Mouse (Mus musculus): Measurements from ENCODE around the gene Nppb. TPM values are rescaled to one million over a fixed set of nuclear protein-coding genes. Genes with fewer than 3 reads are reported as not detected.

The Nppb gene
- polyA plus RNA-seq, 1 experiment from 2014 or later, result 1.0 TPM

- Histone ChIP-seq H3K4me1 (ENCODE audit: control insufficient read depth, insufficient read depth, low read length) (no peaks in the 10 kb centered on the region), H3K4me2 (ENCODE audit: low read depth, low read length) (no peak overlapping the region), H3K9me3 (replicated peaks; ENCODE audit: control insufficient read depth, low read length) (no peaks in the 10 kb centered on the region), H3K9ac (replicated peaks; ENCODE audit: low read length) (no peak overlapping the region), H3K27ac (replicated peaks; ENCODE audit: low read depth, low read length) (no peak overlapping the region), H3K36me3 (replicated peaks; ENCODE audit: control insufficient read depth, insufficient read depth, low read depth, low read length) (no peaks in the 10 kb centered on the region), H3K27me3 (ENCODE audit: control insufficient read depth, insufficient read depth, low read length) (no peaks in the 10 kb centered on the region), H3K4me3 (ENCODE audit: low read depth, low read length) (no peak overlapping the region)
- DNase-seq (ENCODE audit: low spot score), result no peak
- 49% methylated on average over 6 of the region's 6 CpGs for WGBS
- no peak for ATAC-seq (replicated peaks; ENCODE audit: insufficient number of reproducible peaks, low FRiP score, low TSS enrichment, low read depth)
Observed at GRCm38 (mm10) chr4:147962781-147963180, 22.8 kb upstream of the Nppb start.

GRCm38 (mm10) chr4:147963623-147964022, 22.0 kb upstream of the Nppb start:
- ATAC-seq (replicated peaks; ENCODE audit: insufficient number of reproducible peaks, low FRiP score, low TSS enrichment, low read depth) (no peak), DNase-seq (ENCODE audit: low spot score) (no peak)
- Histone ChIP-seq H3K27me3 (ENCODE audit: control insufficient read depth, insufficient read depth, low read length) (no peaks in the 10 kb centered on the region), H3K27ac (replicated peaks; ENCODE audit: low read depth, low read length) (no peak overlapping the region), H3K36me3 (replicated peaks; ENCODE audit: control insufficient read depth, insufficient read depth, low read depth, low read length) (no peaks in the 10 kb centered on the region), H3K4me2 (ENCODE audit: low read depth, low read length) (no peak overlapping the region), H3K9ac (replicated peaks; ENCODE audit: low read length) (no peak overlapping the region), H3K4me3 (ENCODE audit: low read depth, low read length) (no peak overlapping the region), H3K9me3 (replicated peaks; ENCODE audit: control insufficient read depth, low read length) (no peaks in the 10 kb centered on the region), H3K4me1 (ENCODE audit: control insufficient read depth, insufficient read depth, low read length) (no peaks in the 10 kb centered on the region)
- WGBS, result 86% methylated on average over 15 of the region's 15 CpGs

GRCm38 (mm10) chr4:147965712-147966111, 19.9 kb upstream of the Nppb start:
- 83% methylated on average over 7 of the region's 7 CpGs for WGBS
- Histone ChIP-seq H3K27me3 (ENCODE audit: control insufficient read depth, insufficient read depth, low read length) (no peaks in the 10 kb centered on the region), H3K4me2 (ENCODE audit: low read depth, low read length) (no peak overlapping the region), H3K9ac (replicated peaks; ENCODE audit: low read length) (no peak overlapping the region), H3K4me1 (ENCODE audit: control insufficient read depth, insufficient read depth, low read length) (no peaks in the 10 kb centered on the region), H3K4me3 (ENCODE audit: low read depth, low read length) (no peak overlapping the region), H3K27ac (replicated peaks; ENCODE audit: low read depth, low read length) (no peak overlapping the region), H3K9me3 (replicated peaks; ENCODE audit: control insufficient read depth, low read length) (no peaks in the 10 kb centered on the region), H3K36me3 (replicated peaks; ENCODE audit: control insufficient read depth, insufficient read depth, low read depth, low read length) (no peaks in the 10 kb centered on the region)
- ATAC-seq (replicated peaks; ENCODE audit: insufficient number of reproducible peaks, low FRiP score, low TSS enrichment, low read depth), result no peak
- no peak for DNase-seq (ENCODE audit: low spot score)

- 74% methylated on average over 2 of the region's 2 CpGs for WGBS
- no peak for DNase-seq (ENCODE audit: low spot score)
Observed at GRCm38 (mm10) chr4:147968816-147969215, 16.8 kb upstream of the Nppb start.

GRCm38 (mm10) chr4:147969337-147969736, 16.3 kb upstream of the Nppb start:
- H3K9ac ChIP-seq (replicated peaks; ENCODE audit: low read length), result no peak overlapping the region
- no peaks in the 10 kb centered on the region for H3K36me3 ChIP-seq (replicated peaks; ENCODE audit: control insufficient read depth, insufficient read depth, low read depth, low read length)
- H3K4me1 ChIP-seq (ENCODE audit: control insufficient read depth, insufficient read depth, low read length), result no peaks in the 10 kb centered on the region
- H3K4me2 ChIP-seq (ENCODE audit: low read depth, low read length), result no peak overlapping the region
- 51% methylated on average over 9 of the region's 9 CpGs for WGBS
- ATAC-seq (replicated peaks; ENCODE audit: insufficient number of reproducible peaks, low FRiP score, low TSS enrichment, low read depth), result no peak
- no peaks in the 10 kb centered on the region for H3K27me3 ChIP-seq (ENCODE audit: control insufficient read depth, insufficient read depth, low read length)
- DNase-seq (ENCODE audit: low spot score), result no peak
- no peaks in the 10 kb centered on the region for H3K9me3 ChIP-seq (replicated peaks; ENCODE audit: control insufficient read depth, low read length)
- no peak overlapping the region for H3K27ac ChIP-seq (replicated peaks; ENCODE audit: low read depth, low read length)
- H3K4me3 ChIP-seq (ENCODE audit: low read depth, low read length), result no peak overlapping the region

More at GRCm38 (mm10) chr4:147968816-147969215, 16.8 kb upstream of the Nppb start:
- no peaks in the 10 kb centered on the region for H3K9me3 ChIP-seq (replicated peaks; ENCODE audit: control insufficient read depth, low read length)
- no peaks in the 10 kb centered on the region for H3K27me3 ChIP-seq (ENCODE audit: control insufficient read depth, insufficient read depth, low read length)
- no peaks in the 10 kb centered on the region for H3K36me3 ChIP-seq (replicated peaks; ENCODE audit: control insufficient read depth, insufficient read depth, low read depth, low read length)
- no peak overlapping the region for H3K4me3 ChIP-seq (ENCODE audit: low read depth, low read length)
- no peak overlapping the region for H3K4me2 ChIP-seq (ENCODE audit: low read depth, low read length)
- no peak overlapping the region for H3K27ac ChIP-seq (replicated peaks; ENCODE audit: low read depth, low read length)
- H3K9ac ChIP-seq (replicated peaks; ENCODE audit: low read length), result no peak overlapping the region
- no peak for ATAC-seq (replicated peaks; ENCODE audit: insufficient number of reproducible peaks, low FRiP score, low TSS enrichment, low read depth)
- H3K4me1 ChIP-seq (ENCODE audit: control insufficient read depth, insufficient read depth, low read length), result no peaks in the 10 kb centered on the region

GRCm38 (mm10) chr4:147976237-147976636, 9.4 kb upstream of the Nppb start:
- Histone ChIP-seq H3K4me3 (ENCODE audit: low read depth, low read length) (no peak overlapping the region), H3K27ac (replicated peaks; ENCODE audit: low read depth, low read length) (no peak overlapping the region), H3K4me1 (ENCODE audit: control insufficient read depth, insufficient read depth, low read length) (no peaks in the 10 kb centered on the region), H3K27me3 (ENCODE audit: control insufficient read depth, insufficient read depth, low read length) (no peaks in the 10 kb centered on the region), H3K9me3 (replicated peaks; ENCODE audit: control insufficient read depth, low read length) (no peaks in the 10 kb centered on the region), H3K4me2 (ENCODE audit: low read depth, low read length) (no peak overlapping the region), H3K36me3 (replicated peaks; ENCODE audit: control insufficient read depth, insufficient read depth, low read depth, low read length) (no peaks in the 10 kb centered on the region), H3K9ac (replicated peaks; ENCODE audit: low read length) (no peak overlapping the region)
- no peak for DNase-seq (ENCODE audit: low spot score)
- WGBS, result 79% methylated on average over 3 of the region's 3 CpGs
- ATAC-seq (replicated peaks; ENCODE audit: insufficient number of reproducible peaks, low FRiP score, low TSS enrichment, low read depth), result no peak

GRCm38 (mm10) chr4:147977726-147978125, 7.9 kb upstream of the Nppb start:
- Histone ChIP-seq H3K4me2 (ENCODE audit: low read depth, low read length) (no peak overlapping the region), H3K27me3 (ENCODE audit: control insufficient read depth, insufficient read depth, low read length) (no peaks in the 10 kb centered on the region), H3K4me1 (ENCODE audit: control insufficient read depth, insufficient read depth, low read length) (no peaks in the 10 kb centered on the region), H3K4me3 (ENCODE audit: low read depth, low read length) (no peak overlapping the region), H3K36me3 (replicated peaks; ENCODE audit: control insufficient read depth, insufficient read depth, low read depth, low read length) (no peaks in the 10 kb centered on the region), H3K27ac (replicated peaks; ENCODE audit: low read depth, low read length) (no peak overlapping the region), H3K9ac (replicated peaks; ENCODE audit: low read length) (no peak overlapping the region), H3K9me3 (replicated peaks; ENCODE audit: control insufficient read depth, low read length) (no peaks in the 10 kb centered on the region)
- ATAC-seq (replicated peaks; ENCODE audit: insufficient number of reproducible peaks, low FRiP score, low TSS enrichment, low read depth) (no peak), DNase-seq (ENCODE audit: low spot score) (no peak)
- WGBS, result 83% methylated on average over 4 of the region's 4 CpGs

GRCm38 (mm10) chr4:147978391-147978790, 7.2 kb upstream of the Nppb start:
- no peaks in the 10 kb centered on the region for H3K36me3 ChIP-seq (replicated peaks; ENCODE audit: control insufficient read depth, insufficient read depth, low read depth, low read length)
- no peak for DNase-seq (ENCODE audit: low spot score)
- H3K9ac ChIP-seq (replicated peaks; ENCODE audit: low read length), result no peak overlapping the region
- no peak for ATAC-seq (replicated peaks; ENCODE audit: insufficient number of reproducible peaks, low FRiP score, low TSS enrichment, low read depth)
- H3K9me3 ChIP-seq (replicated peaks; ENCODE audit: control insufficient read depth, low read length), result no peaks in the 10 kb centered on the region
- H3K4me1 ChIP-seq (ENCODE audit: control insufficient read depth, insufficient read depth, low read length), result no peaks in the 10 kb centered on the region
- 94% methylated on average over 6 of the region's 6 CpGs for WGBS
- no peaks in the 10 kb centered on the region for H3K27me3 ChIP-seq (ENCODE audit: control insufficient read depth, insufficient read depth, low read length)
- no peak overlapping the region for H3K4me3 ChIP-seq (ENCODE audit: low read depth, low read length)
- H3K27ac ChIP-seq (replicated peaks; ENCODE audit: low read depth, low read length), result no peak overlapping the region
- no peak overlapping the region for H3K4me2 ChIP-seq (ENCODE audit: low read depth, low read length)

Data from embryonic facial prominence, embryonic 11.5 days (tissue).